Mouse (Mus musculus) heart, embryonic 14.5 days (tissue): ENCODE results near the gene Dock9. TPM values are rescaled to one million over a fixed set of nuclear protein-coding genes. Genes with fewer than 3 reads are reported as not detected.

Experiments used
- ATAC-seq: fragments of 200-750 bp; cut with Nextera tagmentation; 2 replicates; pipeline ENCODE4 v1.8.0; 2017; ENCODE audit warnings: low read depth, moderate TSS enrichment; ENCODE audit not compliant: insufficient number of reproducible peaks, insufficient read depth, low FRiP score
- H3K27ac ChIP-seq, 2 experiments: fragments of 200-500 bp in 1 of 2; fragments of 300-500 bp in 1 of 2; sonication (generic) in 1 of 2; replicated peaks in 1 of 2; 2 replicates each; pipeline ENCODE4 v1.5.1; 2012 to 2014; ENCODE audit warnings: low read depth in 2 of 2, low read length in 2 of 2, control low read depth in 1 of 2, mild to moderate bottlenecking in 1 of 2, mixed read lengths in 1 of 2; ENCODE audit not compliant: control insufficient read depth in 1 of 2, insufficient read depth in 1 of 2
- H3K27me3 ChIP-seq: fragments of 300-500 bp; sonication (generic); 2 replicates; pipeline ENCODE4 v1.6.1; 2014; ENCODE audit warnings: mild to moderate bottlenecking, low read length, control low read depth; ENCODE audit not compliant: control insufficient read depth, insufficient read depth
- H3K36me3 ChIP-seq: fragments of 300-500 bp; sonication (generic); 2 replicates; pipeline ENCODE4 v1.6.1; 2014; ENCODE audit warnings: mild to moderate bottlenecking, control low read depth, low read length, mixed read lengths; ENCODE audit not compliant: control insufficient read depth, insufficient read depth
- H3K4me1 ChIP-seq, 2 experiments: fragments of 200-500 bp in 1 of 2; fragments of 300-500 bp in 1 of 2; sonication (generic) in 1 of 2; 2 replicates each; pipeline ENCODE4 v1.6.1; 2012 to 2014; ENCODE audit warnings: low read length in 2 of 2, control low read depth in 1 of 2, mixed read lengths in 1 of 2; ENCODE audit not compliant: control insufficient read depth in 2 of 2, insufficient read depth in 2 of 2
- H3K4me2 ChIP-seq: fragments of 300-500 bp; sonication (generic); 2 replicates; pipeline ENCODE4 v1.6.1; 2014; ENCODE audit warnings: mild to moderate bottlenecking, low read length
- H3K4me3 ChIP-seq, 2 experiments: fragments of 200-500 bp in 1 of 2; fragments of 300-500 bp in 1 of 2; sonication (generic) in 1 of 2; 2 replicates each; pipeline ENCODE4 v1.5.1; 2012 to 2014; ENCODE audit warnings: low read length in 2 of 2, mild to moderate bottlenecking in 2 of 2, control low read depth in 1 of 2, low read depth in 1 of 2, moderate library complexity in 1 of 2; ENCODE audit not compliant: control insufficient read depth in 1 of 2, insufficient read depth in 1 of 2
- H3K9ac ChIP-seq: fragments of 300-500 bp; sonication (generic); 2 replicates; pipeline ENCODE4 v1.6.1; 2014; ENCODE audit warnings: mild to moderate bottlenecking, low read length
- H3K9me3 ChIP-seq: fragments of 300-500 bp; sonication (generic); 2 replicates; pipeline ENCODE4 v1.6.1; 2016; ENCODE audit warnings: low read length, control low read depth; ENCODE audit not compliant: control insufficient read depth
- WGBS: fragments of 180-500 bp; shearing (Covaris S2); extraction: QIAGEN DNeasy Blood & Tissue Kit; methylation state at CpG from one replicate; pipeline ENCODE4 v1.1.7; 2014; 5-methylcytosine and 5-hydroxymethylcytosine counted together
- polyA plus RNA-seq: library from polyadenylated mRNA; unstranded; fragments of >200 nt; fragmentation: Nextera tagmentation; extraction: Ambion mirVana; gene quantifications from 2 replicates; pipeline ENCODE4 v1.2.1, GENCODE M21; 2014

Dock9 gene
- polyA plus RNA-seq, 1 experiment from 2014 or later, result 8.4 TPM

DNA sequence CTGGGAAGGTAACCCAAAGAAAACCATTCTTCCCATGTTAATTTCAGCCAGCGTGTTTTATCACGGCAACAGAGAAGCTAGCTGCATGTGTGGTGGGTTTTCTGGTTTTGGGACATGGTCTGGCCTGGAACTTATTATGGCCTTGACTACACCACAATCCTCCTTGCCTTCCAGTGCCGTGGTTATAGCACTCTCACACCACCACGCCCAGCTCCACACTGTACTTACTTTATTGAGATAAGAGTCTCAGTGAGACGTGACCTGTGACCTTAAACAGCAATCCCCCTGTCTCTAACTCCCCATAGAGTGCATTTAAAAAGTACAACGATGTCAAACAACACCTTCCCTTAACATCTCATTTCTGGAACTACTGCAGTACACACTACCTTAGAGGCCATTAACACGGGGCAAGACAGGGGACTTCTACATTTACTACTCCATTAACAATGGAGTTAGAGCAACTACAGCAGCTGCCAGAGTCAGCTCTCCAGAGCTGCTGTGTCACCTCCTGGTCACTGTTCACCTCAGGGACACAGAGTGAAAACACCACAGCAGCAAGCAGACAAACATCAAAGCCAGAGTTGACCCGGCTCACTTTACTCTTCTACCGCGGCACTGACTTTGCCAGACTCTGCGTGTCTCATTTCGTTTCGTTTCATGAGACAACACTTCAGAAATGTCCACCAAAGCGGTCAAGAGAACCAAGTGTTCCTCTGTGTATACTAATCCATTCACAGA is 86.4 kb downstream of the Dock9 start:
- Histone ChIP-seq H3K4me2 (no peak overlapping the region), H3K4me1 (peaks cover 18 to 20% of the 10 kb centered on the region in 2 experiments), H3K27ac (no peak overlapping the region), H3K36me3 (no peaks in the 10 kb centered on the region), H3K9me3 (no peaks in the 10 kb centered on the region), H3K27me3 (no peaks in the 10 kb centered on the region), H3K9ac (no peak overlapping the region), H3K4me3 (no peak overlapping the region)
- 42% methylated on average over 14 of the region's 14 CpGs for WGBS
- ATAC-seq, result no peak

DNA sequence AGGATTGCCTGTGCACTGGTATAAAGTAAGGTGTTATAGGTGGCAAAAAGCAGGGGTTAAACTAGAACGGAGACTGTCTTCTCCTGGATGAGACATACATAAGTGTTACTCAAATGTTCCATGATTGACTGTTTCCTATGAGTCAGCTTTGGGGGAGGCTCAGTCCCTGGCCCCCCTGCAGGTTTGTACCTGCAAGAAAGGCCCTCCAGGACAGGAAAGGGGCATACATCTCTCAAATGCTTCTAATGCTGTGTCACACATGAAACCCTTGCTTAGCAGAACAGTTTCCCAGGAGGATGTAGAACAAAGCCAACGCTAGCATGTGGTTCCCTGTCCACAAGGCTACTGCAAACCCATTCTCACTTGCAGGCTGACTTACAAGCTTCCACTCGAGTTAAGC is 87.5 kb downstream of the Dock9 start:
- Histone ChIP-seq H3K9me3 (no peaks in the 10 kb centered on the region), H3K4me1 (peaks cover 18 to 20% of the 10 kb centered on the region in 2 experiments), H3K4me2 (no peak overlapping the region), H3K9ac (no peak overlapping the region), H3K27ac (no peak overlapping the region), H3K27me3 (no peaks in the 10 kb centered on the region), H3K4me3 (no peak overlapping the region), H3K36me3 (no peaks in the 10 kb centered on the region)
- 65% methylated on average over 3 of the region's 3 CpGs for WGBS
- ATAC-seq, result no peak

DNA sequence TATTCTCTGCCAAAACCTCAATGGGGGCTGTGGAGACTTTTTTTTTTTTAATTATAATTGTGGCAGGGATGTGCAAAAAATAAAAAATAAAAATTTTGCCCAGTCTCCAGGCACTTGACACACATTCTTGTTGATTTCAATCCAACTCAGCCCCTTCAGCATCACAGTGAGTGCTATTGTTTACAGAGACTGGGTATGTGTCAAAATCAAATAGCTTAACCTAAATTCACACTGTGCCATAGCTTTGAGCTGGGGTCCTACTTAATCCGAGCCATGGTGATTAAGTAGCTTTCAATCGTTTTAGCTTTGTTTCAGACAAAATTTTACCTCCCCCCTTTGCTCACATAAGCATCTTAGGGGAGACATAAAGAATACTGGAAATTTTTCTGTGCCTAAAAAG is 89.4 kb downstream of the Dock9 start:
- peaks cover 9 to 11% of the 10 kb centered on the region in 2 experiments for H3K4me1 ChIP-seq
- no peaks in the 10 kb centered on the region for H3K27me3 ChIP-seq
- H3K9me3 ChIP-seq, result no peaks in the 10 kb centered on the region
- H3K4me3 ChIP-seq, result no peak overlapping the region
- no peak overlapping the region for H3K9ac ChIP-seq
- WGBS, result 52% methylated on average over 2 of the region's 2 CpGs
- ATAC-seq, result no peak
- H3K27ac ChIP-seq, result no peak overlapping the region
- no peak overlapping the region for H3K4me2 ChIP-seq
- no peaks in the 10 kb centered on the region for H3K36me3 ChIP-seq

DNA sequence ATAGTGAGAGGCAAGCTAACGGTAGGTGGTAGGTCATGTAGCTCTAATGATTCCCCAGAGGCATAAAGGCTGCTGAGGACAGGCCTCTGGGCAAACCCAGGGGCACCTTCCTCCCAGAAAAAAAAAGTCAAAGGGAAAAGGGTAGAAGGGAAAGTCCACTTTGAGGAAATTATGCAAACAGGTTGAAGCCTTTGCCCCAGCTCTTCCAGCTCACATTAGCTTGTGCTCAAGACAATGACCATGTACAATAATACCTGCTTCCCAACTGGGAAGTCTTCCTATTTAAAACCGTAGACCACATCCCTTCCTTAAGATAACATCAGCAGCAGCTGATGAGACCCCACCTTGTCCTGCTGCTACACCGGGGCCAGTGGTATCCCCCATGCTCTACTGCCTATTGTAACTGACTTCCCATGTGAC is 91.1 kb downstream of the Dock9 start:
- H3K27ac ChIP-seq, result no peak overlapping the region
- WGBS, result 66% methylated on average over 3 of the region's 3 CpGs

DNA sequence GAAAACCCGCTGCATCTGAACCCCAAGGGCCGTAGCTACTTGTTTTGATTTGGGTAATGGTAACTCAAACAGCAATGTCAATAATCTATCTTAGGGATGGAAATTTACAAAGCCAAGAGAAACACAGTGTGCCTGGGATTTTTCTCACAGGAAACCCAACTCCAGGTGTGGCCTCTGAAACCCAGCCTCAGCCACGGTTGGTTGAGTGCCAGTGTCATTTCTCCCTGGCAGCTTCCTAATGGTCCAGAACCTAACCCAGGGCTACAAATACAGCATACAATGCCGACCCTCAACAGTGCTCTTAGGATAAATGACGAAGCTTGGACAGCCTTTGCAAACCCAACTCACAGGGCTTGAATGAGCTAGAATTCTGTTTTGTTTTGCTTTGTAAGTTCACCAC is 92.0 kb downstream of the Dock9 start:
- no peak overlapping the region for H3K27ac ChIP-seq
- H3K9ac ChIP-seq, result no peak overlapping the region
- no peaks in the 10 kb centered on the region for H3K27me3 ChIP-seq
- ATAC-seq, result no peak
- H3K36me3 ChIP-seq, result no peaks in the 10 kb centered on the region
- no peak overlapping the region for H3K4me3 ChIP-seq
- no peaks in the 10 kb centered on the region; a peak in 1 of 4 replicates for H3K4me1 ChIP-seq
- no peak overlapping the region for H3K4me2 ChIP-seq
- WGBS, result 65% methylated on average over 5 of the region's 5 CpGs
- H3K9me3 ChIP-seq, result no peaks in the 10 kb centered on the region

More for the DNA sequence above, 91.1 kb downstream of the Dock9 start:
- Histone ChIP-seq H3K9ac (no peak overlapping the region), H3K27me3 (no peaks in the 10 kb centered on the region), H3K9me3 (no peaks in the 10 kb centered on the region), H3K4me2 (no peak overlapping the region), H3K36me3 (no peaks in the 10 kb centered on the region), H3K4me3 (no peak overlapping the region), H3K4me1 (peaks cover 4 to 5% of the 10 kb centered on the region in 2 experiments; a peak in 3 of 4 replicates)
- no peak for ATAC-seq

DNA sequence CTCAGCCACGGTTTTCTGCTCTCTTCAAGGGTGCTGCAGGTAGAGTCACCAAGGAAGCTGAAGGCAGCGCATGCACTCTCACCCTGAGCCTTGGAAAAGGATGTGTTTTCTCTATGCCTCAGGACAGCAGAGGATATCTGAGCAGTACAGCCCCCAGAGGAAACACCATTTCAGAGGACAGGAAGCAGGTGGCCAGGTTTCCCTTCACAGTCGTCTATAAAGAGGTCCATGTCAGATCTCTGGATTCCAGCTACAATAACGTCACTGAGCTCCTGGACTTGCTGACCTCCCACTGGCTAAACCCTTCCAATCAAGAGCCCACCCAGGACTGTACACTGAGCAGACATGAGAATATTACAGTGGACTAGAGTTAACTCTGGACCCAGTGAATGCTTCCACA is 95.1 kb downstream of the Dock9 start:
- ATAC-seq, result peak; percentile 58
- H3K36me3 ChIP-seq, result no peaks in the 10 kb centered on the region
- no peak overlapping the region for H3K4me3 ChIP-seq
- peaks cover 8 to 11% of the 10 kb centered on the region in 2 experiments for H3K4me1 ChIP-seq
- no peak overlapping the region for H3K9ac ChIP-seq
- no peaks in the 10 kb centered on the region for H3K27me3 ChIP-seq
- no peaks in the 10 kb centered on the region for H3K9me3 ChIP-seq
- 0 out of 4 replicates have a peak overlapping the region, but pooled peaks of 1 of the 2 experiments have one; percentile 37 for H3K27ac ChIP-seq
- 37% methylated on average over 4 of the region's 4 CpGs for WGBS
- H3K4me2 ChIP-seq, result no peak overlapping the region

DNA sequence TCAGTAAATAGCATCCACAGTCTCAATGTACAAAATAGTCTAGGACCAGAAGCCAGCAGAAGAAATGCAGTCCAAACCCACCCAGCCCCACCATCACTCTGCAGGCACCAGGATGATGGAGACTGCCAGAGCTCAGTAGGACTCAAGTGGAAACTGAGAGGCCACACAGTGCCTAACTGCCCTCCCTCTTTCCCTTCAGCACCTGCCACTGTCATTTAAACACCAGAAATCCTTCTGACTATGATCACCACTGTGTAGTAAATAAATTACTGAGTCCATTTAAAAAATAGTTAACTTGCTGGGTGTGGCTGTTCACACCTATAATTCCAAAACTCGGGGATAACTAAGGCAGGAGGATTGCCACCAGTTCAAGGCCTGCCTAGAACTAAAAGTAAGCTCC is 97.6 kb downstream of the Dock9 start:
- no peaks in the 10 kb centered on the region for H3K36me3 ChIP-seq
- H3K9ac ChIP-seq, result no peak overlapping the region
- H3K4me3 ChIP-seq, result no peak overlapping the region
- H3K9me3 ChIP-seq, result no peaks in the 10 kb centered on the region
- 76% methylated on average over 1 of the region's 1 CpGs for WGBS
- H3K27me3 ChIP-seq, result 0 out of 2 replicates have a peak, but pooled peaks cover 3% of the 10 kb centered on the region
- no peak for ATAC-seq
- peaks cover 8 to 15% of the 10 kb centered on the region in 2 experiments for H3K4me1 ChIP-seq
- H3K27ac ChIP-seq, result no peak overlapping the region
- no peak overlapping the region for H3K4me2 ChIP-seq

DNA sequence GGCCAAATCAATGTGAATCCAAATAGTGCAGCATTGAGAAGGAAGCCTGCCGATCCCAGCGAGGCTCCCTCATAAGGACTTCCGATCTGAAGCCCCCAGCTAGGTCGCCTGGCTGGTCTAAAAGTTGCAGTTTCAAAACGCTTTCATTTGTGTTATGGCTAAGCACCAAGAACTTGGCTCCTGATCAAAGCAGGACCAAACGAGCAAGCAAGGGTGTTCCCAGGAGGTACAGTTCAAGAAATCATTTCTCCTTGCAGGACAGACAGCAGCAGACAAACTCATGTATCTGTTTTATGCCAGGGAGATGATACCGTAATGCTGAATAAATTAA is 99.1 kb downstream of the Dock9 start:
- peaks cover 8 to 15% of the 10 kb centered on the region in 2 experiments for H3K4me1 ChIP-seq
- WGBS, result 36% methylated on average over 7 of the region's 7 CpGs
- H3K27me3 ChIP-seq, result 0 out of 2 replicates have a peak, but pooled peaks cover 3% of the 10 kb centered on the region
- peak overlapping the region; percentile 70 for H3K4me2 ChIP-seq
- H3K36me3 ChIP-seq, result no peaks in the 10 kb centered on the region
- H3K4me3 ChIP-seq, result peak overlapping the region; percentile 40 to 54
- peak overlapping the region; percentile 74 to 82 for H3K27ac ChIP-seq
- ATAC-seq, result no peak
- H3K9ac ChIP-seq, result peak overlapping the region; percentile 61
- H3K9me3 ChIP-seq, result no peaks in the 10 kb centered on the region
